Mouse (Mus musculus): ENCODE measurements around the gene Arl10. TPM values are rescaled to one million over a fixed set of nuclear protein-coding genes. Genes with fewer than 3 reads are reported as not detected.
A peak's percentile ranks its signal among the peaks of the same experiment; 100 is the strongest.

Gene Arl10
- polyA plus RNA-seq, 1 experiment, result 13.2 TPM

GRCm38 (mm10) chr13:54577652-54578507 lies 3.1 kb downstream of the Arl10 start:
- TF ChIP-seq CTCF (IDR thresholded peaks at IDR 0.05; ENCODE audit: borderline replicate concordance, insufficient read depth, low read length) (no peak), POLR2A (IDR thresholded peaks at IDR 0.05; ENCODE audit: low read depth, low read length) (no peak)
- Histone ChIP-seq H3K27ac (ENCODE audit: insufficient read depth, low read length) (no peak overlapping the region), H3K4me3 (ENCODE audit: insufficient read depth, low read length) (no peak overlapping the region), H3K4me1 (ENCODE audit: control insufficient read depth, insufficient read depth, low read length) (0 out of 2 replicates have a peak, but pooled peaks cover 2% of the 10 kb centered on the region)

- Histone ChIP-seq H3K27ac (ENCODE audit: insufficient read depth, low read length) (no peak overlapping the region), H3K4me3 (ENCODE audit: insufficient read depth, low read length) (no peak overlapping the region), H3K4me1 (ENCODE audit: control insufficient read depth, insufficient read depth, low read length) (no peaks in the 10 kb centered on the region)
- TF ChIP-seq CTCF (IDR thresholded peaks at IDR 0.05; ENCODE audit: borderline replicate concordance, insufficient read depth, low read length) (no peak), POLR2A (IDR thresholded peaks at IDR 0.05; ENCODE audit: low read depth, low read length) (no peak)
These were observed 6.6 kb downstream of the Arl10 start for GRCm38 (mm10) chr13:54581385-54581784.

GRCm38 (mm10) chr13:54582126-54582525 lies 7.3 kb downstream of the Arl10 start:
- TF ChIP-seq CTCF (IDR thresholded peaks at IDR 0.05; ENCODE audit: borderline replicate concordance, insufficient read depth, low read length) (no peak), POLR2A (IDR thresholded peaks at IDR 0.05; ENCODE audit: low read depth, low read length) (no peak)
- H3K4me1 ChIP-seq (ENCODE audit: control insufficient read depth, insufficient read depth, low read length), result no peaks in the 10 kb centered on the region
- H3K27ac ChIP-seq (ENCODE audit: insufficient read depth, low read length), result no peak overlapping the region
- no peak overlapping the region for H3K4me3 ChIP-seq (ENCODE audit: insufficient read depth, low read length)

GRCm38 (mm10) chr13:54582860-54583259 lies 8.0 kb downstream of the Arl10 start:
- Histone ChIP-seq H3K4me3 (ENCODE audit: insufficient read depth, low read length) (no peak overlapping the region), H3K27ac (ENCODE audit: insufficient read depth, low read length) (no peak overlapping the region), H3K4me1 (ENCODE audit: control insufficient read depth, insufficient read depth, low read length) (no peaks in the 10 kb centered on the region)
- no peak for TF ChIP-seq POLR2A (IDR thresholded peaks at IDR 0.05; ENCODE audit: low read depth, low read length)
- no peak for TF ChIP-seq CTCF (IDR thresholded peaks at IDR 0.05; ENCODE audit: borderline replicate concordance, insufficient read depth, low read length)

GRCm38 (mm10) chr13:54585831-54586230 lies 11.0 kb downstream of the Arl10 start:
- TF ChIP-seq CTCF (IDR thresholded peaks at IDR 0.05; ENCODE audit: borderline replicate concordance, insufficient read depth, low read length) (no peak), POLR2A (IDR thresholded peaks at IDR 0.05; ENCODE audit: low read depth, low read length) (no peak)

GRCm38 (mm10) chr13:54589414-54589995 lies 14.7 kb downstream of the Arl10 start:
- peaks cover 7% of the 10 kb centered on the region for H3K4me1 ChIP-seq (ENCODE audit: control insufficient read depth, insufficient read depth, low read length)
- H3K27ac ChIP-seq (ENCODE audit: insufficient read depth, low read length), result no peak overlapping the region; the same call in 1 of the 2 replicates
- H3K4me3 ChIP-seq (ENCODE audit: insufficient read depth, low read length), result peak overlapping the region; percentile 88
- no peak for TF ChIP-seq CTCF (IDR thresholded peaks at IDR 0.05; ENCODE audit: borderline replicate concordance, insufficient read depth, low read length)
- no peak; the same call in 1 of the 2 replicates for TF ChIP-seq POLR2A (IDR thresholded peaks at IDR 0.05; ENCODE audit: low read depth, low read length)

More at GRCm38 (mm10) chr13:54585831-54586230, 11.0 kb downstream of the Arl10 start:
- Histone ChIP-seq H3K27ac (ENCODE audit: insufficient read depth, low read length) (no peak overlapping the region), H3K4me3 (ENCODE audit: insufficient read depth, low read length) (no peak overlapping the region), H3K4me1 (ENCODE audit: control insufficient read depth, insufficient read depth, low read length) (peaks cover 3% of the 10 kb centered on the region; the same call in 1 of the 2 replicates)

GRCm38 (mm10) chr13:54589996-54590951 lies 15.5 kb downstream of the Arl10 start, which contains the start of the genes Nop16 and Higd2a:
Nop16 (minus strand) TSS chr13:54590090.
Higd2a (plus strand) TSS chr13:54590207.
- Histone ChIP-seq H3K4me1 (ENCODE audit: control insufficient read depth, insufficient read depth, low read length) (peaks cover 7% of the 10 kb centered on the region), H3K27ac (ENCODE audit: insufficient read depth, low read length) (peak within 1 kb of the TSS; percentile 82), H3K4me3 (ENCODE audit: insufficient read depth, low read length) (peak within 1 kb of the TSS; percentile 88)
- peak; percentile 88 for TF ChIP-seq POLR2A (IDR thresholded peaks at IDR 0.05; ENCODE audit: low read depth, low read length)
- TF ChIP-seq CTCF (IDR thresholded peaks at IDR 0.05; ENCODE audit: borderline replicate concordance, insufficient read depth, low read length), result no peak

- TF ChIP-seq CTCF (IDR thresholded peaks at IDR 0.05; ENCODE audit: borderline replicate concordance, insufficient read depth, low read length) (no peak), POLR2A (IDR thresholded peaks at IDR 0.05; ENCODE audit: low read depth, low read length) (no peak)
- 0 out of 2 replicates have a peak overlapping the region, but pooled peaks have one; percentile 82 for H3K27ac ChIP-seq (ENCODE audit: insufficient read depth, low read length)
- H3K4me1 ChIP-seq (ENCODE audit: control insufficient read depth, insufficient read depth, low read length), result peaks cover 7% of the 10 kb centered on the region
- 0 out of 2 replicates have a peak overlapping the region, but pooled peaks have one; percentile 79 for H3K4me3 ChIP-seq (ENCODE audit: insufficient read depth, low read length)
These were observed 17.1 kb downstream of the Arl10 start for GRCm38 (mm10) chr13:54591776-54592356.

GRCm38 (mm10) chr13:54593617-54594016 lies 18.8 kb downstream of the Arl10 start:
- TF ChIP-seq POLR2A (IDR thresholded peaks at IDR 0.05; ENCODE audit: low read depth, low read length) (no peak), CTCF (IDR thresholded peaks at IDR 0.05; ENCODE audit: borderline replicate concordance, insufficient read depth, low read length) (no peak)
- Histone ChIP-seq H3K27ac (ENCODE audit: insufficient read depth, low read length) (no peak overlapping the region), H3K4me3 (ENCODE audit: insufficient read depth, low read length) (no peak overlapping the region), H3K4me1 (ENCODE audit: control insufficient read depth, insufficient read depth, low read length) (peaks cover 5% of the 10 kb centered on the region)
